8 mouse cellular contexts compared by ENCODE assay signal in genomic region chr4:10912611-10913301, GRCm38 (mm10). TPM values are rescaled to one million over a fixed set of nuclear protein-coding genes. Genes with fewer than 3 reads are reported as not detected.
A peak's percentile ranks its signal among the peaks of the same experiment; 100 is the strongest.
DNase-seq lines count a peak whose midpoint lies in the region; ATAC-seq and TF ChIP-seq lines count a peak whose summit lies in the region.

No protein-coding gene starts in this region.

- H3K27me3 ChIP-seq in MEL (ENCODE audit: control insufficient read depth in 1 of 2, insufficient read depth in 2 of 2, low read length in 2 of 2) = no peaks in the 10 kb centered on the region
- no peaks in the 10 kb centered on the region for H3K27me3 ChIP-seq in forebrain, embryonic 16.5 days (replicated peaks; ENCODE audit: control insufficient read depth, insufficient read depth, low read length)
- no peaks in the 10 kb centered on the region; the same call in 1 of the 2 replicates for H3K27me3 ChIP-seq in hindbrain, embryonic 10.5 days (ENCODE audit: insufficient read depth, poor library complexity, severe bottlenecking)
- no peaks in the 10 kb centered on the region for H3K27me3 ChIP-seq in lung, embryonic 16.5 days (ENCODE audit: control insufficient read depth, insufficient read depth, low read depth, low read length)

- 0 out of 4 replicates have a peak overlapping the region, but pooled peaks of 1 of the 2 experiments have one; percentile 19 for H3K4me3 ChIP-seq in MEL (ENCODE audit: control insufficient read depth in 1 of 2, insufficient read depth in 1 of 2, low read depth in 2 of 2, low read length in 2 of 2)
- H3K4me3 ChIP-seq in forebrain, embryonic 16.5 days (replicated peaks; ENCODE audit: low read length) = no peak overlapping the region
- no peak overlapping the region for H3K4me3 ChIP-seq in hindbrain, embryonic 10.5 days
- H3K4me3 ChIP-seq in lung, embryonic 16.5 days (ENCODE audit: low read length) = no peak overlapping the region

- TF ChIP-seq EP300 in MEL (IDR thresholded peaks at IDR 0.05; ENCODE audit: low read depth in 1 of 2, low read length in 2 of 2) = no peak

- H3K36me3 ChIP-seq in MEL (ENCODE audit: control insufficient read depth in 1 of 2, insufficient read depth in 2 of 2, low read length in 2 of 2) = peaks cover 0 to 13% of the 10 kb centered on the region in 2 experiments; a peak in 2 of 4 replicates
- no peaks in the 10 kb centered on the region for H3K36me3 ChIP-seq in forebrain, embryonic 16.5 days (ENCODE audit: control insufficient read depth, insufficient read depth)
- no peaks in the 10 kb centered on the region for H3K36me3 ChIP-seq in hindbrain, embryonic 10.5 days
- H3K36me3 ChIP-seq in lung, embryonic 16.5 days (ENCODE audit: control insufficient read depth, insufficient read depth, low read length) = no peaks in the 10 kb centered on the region

- TF ChIP-seq RAD21 in MEL (IDR thresholded peaks at IDR 0.05; ENCODE audit: low read depth, low read length) = no peak; the same call in none of the 2 replicates

- H3K9ac ChIP-seq in MEL (ENCODE audit: control insufficient read depth, low read depth, low read length, poor library complexity, severe bottlenecking) = 0 out of 2 replicates have a peak overlapping the region, but pooled peaks have one; percentile 18
- H3K9ac ChIP-seq in forebrain, embryonic 16.5 days (replicated peaks; ENCODE audit: low read depth, low read length) = no peak overlapping the region
- no peak overlapping the region for H3K9ac ChIP-seq in lung, embryonic 16.5 days (ENCODE audit: low read length)

- H3K9me3 ChIP-seq in MEL (replicated peaks; ENCODE audit: insufficient read depth, low read length) = no peaks in the 10 kb centered on the region
- no peaks in the 10 kb centered on the region for H3K9me3 ChIP-seq in forebrain, embryonic 16.5 days (ENCODE audit: control insufficient read depth, low read length)
- no peaks in the 10 kb centered on the region for H3K9me3 ChIP-seq in hindbrain, embryonic 10.5 days
- H3K9me3 ChIP-seq in lung, embryonic 16.5 days (ENCODE audit: control insufficient read depth, low read length) = no peaks in the 10 kb centered on the region

- ATAC-seq in forebrain, embryonic 16.5 days = peak; percentile 97
- peak; percentile 89 for ATAC-seq in lung, embryonic 16.5 days (ENCODE audit: low read depth)

- no peak overlapping the region for H3K4me2 ChIP-seq in forebrain, embryonic 16.5 days (ENCODE audit: low read length)
- no peak overlapping the region for H3K4me2 ChIP-seq in lung, embryonic 16.5 days (ENCODE audit: low read depth, low read length)

- H3K79me2 ChIP-seq in MEL (ENCODE audit: control insufficient read depth, insufficient read depth, low read length, poor library complexity) = no peaks in the 10 kb centered on the region

- no peak for TF ChIP-seq POLR2A in MEL (IDR thresholded peaks at IDR 0.05; ENCODE audit: control insufficient read depth in 1 of 2, insufficient read depth in 1 of 2, low read depth in 1 of 2, low read length in 2 of 2, poor library complexity in 1 of 2)

- peaks cover 5 to 20% of the 10 kb centered on the region in 2 experiments for H3K4me1 ChIP-seq in MEL (ENCODE audit: control insufficient read depth in 1 of 2, insufficient read depth in 2 of 2, low read length in 2 of 2)
- H3K4me1 ChIP-seq in forebrain, embryonic 16.5 days (replicated peaks; ENCODE audit: control insufficient read depth, insufficient read depth, low read length) = no peaks in the 10 kb centered on the region
- 0 out of 2 replicates have a peak, but pooled peaks cover 2% of the 10 kb centered on the region for H3K4me1 ChIP-seq in hindbrain, embryonic 10.5 days (replicated peaks)
- no peaks in the 10 kb centered on the region; the same call in 1 of the 2 replicates for H3K4me1 ChIP-seq in lung, embryonic 16.5 days (replicated peaks; ENCODE audit: control insufficient read depth, insufficient read depth, low read length)

- WGBS in forebrain, embryonic 16.5 days = 19% methylated on average over 7 of the region's 7 CpGs
- 30% methylated on average over 7 of the region's 7 CpGs for WGBS in hindbrain, embryonic 10.5 days
- 33% methylated on average over 7 of the region's 7 CpGs for WGBS in lung, embryonic 16.5 days

- H3K27ac ChIP-seq in MEL (ENCODE audit: control insufficient read depth, low read depth, low read length) = no peak overlapping the region
- H3K27ac ChIP-seq in forebrain, embryonic 16.5 days (ENCODE audit: low read length) = no peak overlapping the region
- no peak overlapping the region for H3K27ac ChIP-seq in hindbrain, embryonic 10.5 days
- H3K27ac ChIP-seq in lung, embryonic 16.5 days (ENCODE audit: low read length) = no peak overlapping the region

- peak; percentile 57 to 96 (median 85) for TF ChIP-seq CTCF in MEL (IDR thresholded peaks at IDR 0.05 in 2 of 3, conservative IDR thresholded peaks at IDR 0.05 in 1 of 3; ENCODE audit: control insufficient read depth in 1 of 3, insufficient read depth in 1 of 3, low read depth in 2 of 3, low read length in 3 of 3, poor library complexity in 1 of 3, severe bottlenecking in 1 of 3)

- DNase-seq in MEL (ENCODE audit: low read depth, low spot score) = peak; percentile 87
- DNase-seq in cerebellum, adult 11-12 months = peak; percentile 45
- DNase-seq in hindbrain, embryonic 10.5 days (ENCODE audit: low spot score) = peak; percentile 82
- peak; percentile 60 to 95 for DNase-seq in layer of hippocampus, adult 8-10 months (ENCODE audit: low spot score in 2 of 2)
- DNase-seq in ovary, postnatal 36 days (ENCODE audit: low spot score) = peak; percentile 80
- DNase-seq in thymus, postnatal 10 days (ENCODE audit: low spot score in 2 of 2) = peak; percentile 86 to 96

TF ChIP-seq in MEL, 35 proteins besides CTCF, POLR2A, EP300 and RAD21:
- TF ChIP-seq MYC (IDR thresholded peaks at IDR 0.05; ENCODE audit: low read depth, low read length) = no peak
- TF ChIP-seq MAFK (IDR thresholded peaks at IDR 0.05; ENCODE audit: borderline replicate concordance, low read depth, low read length) = no peak
- TF ChIP-seq MXI1 (IDR thresholded peaks at IDR 0.05; ENCODE audit: low read depth, low read length) = no peak
- no peak for TF ChIP-seq TBP (IDR thresholded peaks at IDR 0.05; ENCODE audit: low read depth, low read length)
- TF ChIP-seq NRF1 (IDR thresholded peaks at IDR 0.05; ENCODE audit: insufficient read depth, low read depth, low read length, poor library complexity, severe bottlenecking) = no peak
- TF ChIP-seq CHD2 (IDR thresholded peaks at IDR 0.05; ENCODE audit: low read length) = no peak
- no peak for TF ChIP-seq ELF1 (IDR thresholded peaks at IDR 0.05; ENCODE audit: low read depth, low read length)
- no peak for TF ChIP-seq USF1 (IDR thresholded peaks at IDR 0.05; ENCODE audit: low read depth, low read length)
- TF ChIP-seq MYB (IDR thresholded peaks at IDR 0.05; ENCODE audit: low read depth, low read length) = no peak
- no peak for TF ChIP-seq POLR2AphosphoS5 (IDR thresholded peaks at IDR 0.05; ENCODE audit: borderline replicate concordance, low read depth, low read length)
- TF ChIP-seq BHLHE40 (IDR thresholded peaks at IDR 0.05; ENCODE audit: borderline replicate concordance, low read depth, low read length) = no peak
- peak; percentile 91 for TF ChIP-seq ZC3H11A (IDR thresholded peaks at IDR 0.05; ENCODE audit: low read depth, low read length)
- no peak for TF ChIP-seq GATA1 (IDR thresholded peaks at IDR 0.05; ENCODE audit: low read depth, low read length)
- TF ChIP-seq SIN3A (IDR thresholded peaks at IDR 0.05; ENCODE audit: low read length) = no peak
- no peak for TF ChIP-seq TCF12 (IDR thresholded peaks at IDR 0.05; ENCODE audit: low read depth, low read length)
- 0 out of 2 replicates have a peak, but pooled peaks have one; percentile 41 for TF ChIP-seq ZKSCAN1 (IDR thresholded peaks at IDR 0.05; ENCODE audit: low read depth, low read length)
- no peak for TF ChIP-seq NELFE (IDR thresholded peaks at IDR 0.05; ENCODE audit: low read depth, low read length)
- no peak for TF ChIP-seq KAT2A (conservative IDR thresholded peaks at IDR 0.05; ENCODE audit: low read depth, low read length)
- no peak for TF ChIP-seq GABPA (IDR thresholded peaks at IDR 0.05; ENCODE audit: low read depth, low read length)
- TF ChIP-seq HCFC1 (IDR thresholded peaks at IDR 0.05; ENCODE audit: low read depth, low read length) = no peak
- no peak for TF ChIP-seq MEF2A (IDR thresholded peaks at IDR 0.05; ENCODE audit: extremely low read depth, insufficient replicate concordance, low read depth, low read length, poor library complexity, severe bottlenecking)
- peak; percentile 88 for TF ChIP-seq SMC3 (IDR thresholded peaks at IDR 0.05; ENCODE audit: low read depth, low read length)

RNA-seq across cellular contexts. Expression of gene 2610301B20Rik, which starts 38.5 kb away (rescaled TPM):
- total RNA-seq in MEL (2012; rRNA removed) = 12.6 and 13.3 TPM in 2 replicates
- polyA plus RNA-seq in MEL (2012; ENCODE audit: insufficient read depth in 1 of 2, insufficient read length in 2 of 2, low read depth in 1 of 2, low replicate concordance in 2 of 2, missing spikeins in 1 of 2) = 10 to 100 TPM in 1 of 2 experiments, not detected in 1; 15.7 TPM
- 45.7 and 47.6 TPM in 2 replicates for polyA plus RNA-seq in forebrain, embryonic 16.5 days (2015; fragmentation: Nextera tagmentation; extraction: Ambion mirVana)
- 40.4 and 40.9 TPM in 2 replicates for polyA plus RNA-seq in hindbrain, embryonic 10.5 days (2016; fragmentation: Nextera tagmentation; extraction: Ambion mirVana)
- total RNA-seq in layer of hippocampus, adult 8-10 months (2022) = 10 to 100 TPM; 33.5 to 43.6 (median 36.3) TPM
- polyA plus RNA-seq in lung, embryonic 16.5 days (2015; fragmentation: Nextera tagmentation; extraction: Ambion mirVana) = 32.5 and 32.6 TPM in 2 replicates
